Mouse (Mus musculus) ES-CJ7 (cell line): ENCODE measurements around the gene Cfap45.

ENCODE experiments used
- DNase-seq: peaks from one replicate; pipeline ENCODE4 v3.0.0; 2011; ENCODE audit warnings: low read depth, low spot score

The Cfap45 gene

DNA sequence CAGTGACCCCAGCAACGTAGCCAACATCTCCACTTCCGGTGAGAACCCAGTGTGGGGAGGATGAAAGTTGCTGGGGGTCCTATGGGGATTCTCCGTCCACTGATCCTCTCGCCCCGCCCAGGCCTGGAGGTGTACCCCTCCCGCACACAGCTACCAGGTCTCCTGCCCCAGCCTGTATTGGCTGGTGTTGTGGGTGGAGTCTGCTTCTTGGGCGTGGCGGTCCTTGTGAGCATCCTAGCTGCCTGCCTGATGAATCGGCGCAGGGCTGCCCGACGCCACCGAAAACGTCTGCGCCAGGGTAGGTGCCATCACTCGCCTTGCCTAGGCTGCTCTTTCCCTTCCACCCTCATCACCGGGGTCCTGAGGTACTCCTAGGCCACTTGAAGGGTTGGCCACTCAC is 24.6 kb upstream of the Cfap45 start:
- peak; percentile 59 for DNase-seq

DNA sequence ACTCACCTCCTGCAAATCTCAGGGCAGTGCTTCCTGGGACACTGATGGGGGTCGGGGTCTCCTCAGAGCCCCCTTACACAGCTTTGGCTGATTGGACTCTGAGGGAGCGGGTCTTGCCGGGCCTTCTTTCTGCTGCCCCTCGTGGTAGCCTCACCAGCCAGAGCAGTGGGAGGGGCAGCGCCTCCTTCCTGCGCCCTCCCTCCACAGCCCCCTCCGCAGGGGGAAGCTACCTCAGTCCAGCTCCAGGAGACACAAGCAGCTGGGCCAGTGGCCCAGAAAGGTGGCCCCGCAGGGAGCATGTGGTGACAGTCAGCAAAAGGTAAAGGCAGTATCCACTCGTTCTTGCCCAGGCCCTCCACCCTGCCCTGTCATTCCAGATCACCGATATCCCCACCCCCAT is 23.2 kb upstream of the Cfap45 start:
- DNase-seq, result no peak

- DNase-seq, result peak; percentile 91
Measured at GRCm38 (mm10) chr1:172499765-172500441, 20.7 kb upstream of the Cfap45 start, which contains the start of gene Tagln2. Tagln2 (plus strand) TSS chr1:172500047.

GRCm38 (mm10) chr1:172500451-172501370 is 19.9 kb upstream of the Cfap45 start:
- DNase-seq, result peak; percentile 55

- DNase-seq, result peak; percentile 82
Measured at GRCm38 (mm10) chr1:172501371-172502144, 19.0 kb upstream of the Cfap45 start.

GRCm38 (mm10) chr1:172502145-172503110 is 18.2 kb upstream of the Cfap45 start:
- DNase-seq, result peak; percentile 53

GRCm38 (mm10) chr1:172503111-172503997 is 17.2 kb upstream of the Cfap45 start:
- no peak for DNase-seq

DNA sequence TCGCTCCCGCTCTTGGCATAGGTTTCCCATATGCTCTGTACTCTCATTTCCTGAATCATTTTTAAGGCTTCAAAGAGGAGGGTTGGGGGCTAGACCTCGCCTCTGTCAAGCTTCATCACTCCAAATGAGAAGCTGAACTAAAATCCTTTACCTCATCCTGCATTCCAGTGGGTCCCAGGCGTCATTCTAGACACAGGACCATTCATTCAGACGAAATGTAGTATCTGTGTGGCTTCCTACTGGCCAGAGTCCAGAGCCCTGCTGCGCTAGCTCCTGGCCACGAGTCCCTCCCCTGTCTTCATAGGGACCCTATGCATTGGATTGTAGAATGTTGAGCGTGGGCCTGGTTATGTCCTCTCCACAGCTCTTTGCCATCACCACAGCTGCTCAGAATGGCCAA is 15.8 kb upstream of the Cfap45 start:
- no peak for DNase-seq

DNA sequence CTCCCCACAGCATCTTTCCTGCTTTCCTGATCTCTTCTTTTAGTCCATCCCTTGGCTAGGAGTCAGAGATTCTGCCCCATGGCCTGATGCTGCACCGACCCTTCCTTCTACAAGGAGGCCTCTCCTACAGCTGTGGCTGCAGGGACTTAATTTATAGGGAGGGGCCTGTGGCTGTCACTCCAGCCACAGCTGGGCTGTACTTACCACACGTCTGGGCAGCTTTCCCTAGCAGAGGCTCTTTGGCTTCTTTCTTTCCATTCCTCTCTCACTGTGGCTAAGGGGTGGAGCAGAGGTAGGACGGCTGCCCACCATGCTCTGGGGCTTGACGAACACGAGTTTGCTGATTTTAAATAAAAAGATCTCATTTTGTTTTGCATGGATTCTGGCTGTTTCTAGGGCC is 13.6 kb upstream of the Cfap45 start:
- DNase-seq, result no peak

- no peak for DNase-seq
Measured at GRCm38 (mm10) chr1:172507701-172508100, 12.9 kb upstream of the Cfap45 start.

- DNase-seq, result no peak
Measured at GRCm38 (mm10) chr1:172508172-172508571, 12.4 kb upstream of the Cfap45 start.

- DNase-seq, result no peak
Measured at GRCm38 (mm10) chr1:172509235-172509634, 11.4 kb upstream of the Cfap45 start.

GRCm38 (mm10) chr1:172509983-172510382 is 10.6 kb upstream of the Cfap45 start:
- no peak for DNase-seq

- peak; percentile 86 for DNase-seq
Measured at GRCm38 (mm10) chr1:172510421-172510972, 10.1 kb upstream of the Cfap45 start.

DNA sequence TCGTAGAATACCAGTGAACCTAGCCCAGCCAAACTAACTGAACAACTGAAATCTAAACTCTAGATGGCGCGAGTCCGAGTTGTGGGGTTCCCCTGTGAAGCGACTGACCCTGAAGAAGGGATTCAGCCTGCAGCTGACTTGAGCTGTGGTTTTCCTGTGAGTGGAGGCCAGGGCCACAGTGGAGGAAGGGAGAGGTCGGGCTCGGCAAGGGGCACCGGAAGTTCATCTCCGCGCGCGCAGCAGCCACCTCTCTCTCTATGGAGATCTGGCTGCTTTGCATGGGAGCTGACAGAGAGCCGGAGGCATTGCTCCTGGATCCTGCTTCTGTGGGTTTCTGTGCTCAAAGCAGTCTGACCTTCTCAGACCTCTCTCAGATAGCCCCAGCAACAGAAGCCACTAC is 7.6 kb upstream of the Cfap45 start:
- DNase-seq, result peak; percentile 70

GRCm38 (mm10) chr1:172513525-172514212 is 6.9 kb upstream of the Cfap45 start:
- no peak for DNase-seq

- no peak for DNase-seq
Measured at GRCm38 (mm10) chr1:172514213-172514529, 6.4 kb upstream of the Cfap45 start.

DNA sequence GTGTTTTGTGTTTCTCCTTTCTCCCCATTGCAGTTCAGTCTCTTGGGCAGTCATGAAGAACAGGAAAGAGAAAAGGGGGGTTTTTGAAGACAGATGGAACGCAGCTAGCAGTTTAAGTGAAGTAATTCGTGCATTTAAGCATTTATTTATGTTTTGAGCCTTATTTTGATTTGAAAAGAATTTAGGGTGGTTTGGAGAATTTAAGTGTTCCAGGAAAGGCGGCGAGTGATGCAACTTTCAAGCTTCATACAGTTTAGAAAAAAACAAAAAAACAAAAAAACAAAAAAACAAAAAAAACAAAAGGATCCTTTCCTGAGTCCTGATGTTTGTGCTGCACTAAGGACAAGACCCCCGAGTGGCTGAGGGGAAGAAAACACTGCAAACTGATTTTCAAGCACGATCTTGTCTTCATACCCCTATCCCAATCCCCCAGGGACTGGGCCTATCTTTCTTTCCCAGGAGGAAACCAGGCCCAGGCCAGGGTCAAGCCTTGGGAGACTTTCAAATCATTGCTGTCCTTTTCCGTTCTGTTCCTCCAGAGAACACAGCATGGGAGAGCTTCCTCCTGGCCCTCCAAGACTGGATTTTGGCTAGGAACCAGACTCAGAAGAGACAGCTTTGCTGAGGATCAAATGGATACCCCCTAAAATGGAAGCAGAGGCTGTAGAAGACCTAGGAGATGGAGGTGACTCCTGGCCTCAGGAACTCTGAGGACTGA is 5.9 kb upstream of the Cfap45 start:
- no peak for DNase-seq
